Mouse (Mus musculus) leukemia stem cell, adult 10-12 weeks (primary cell): ENCODE data around the gene Snph. TPM values are rescaled to one million over a fixed set of nuclear protein-coding genes. Genes with fewer than 3 reads are reported as not detected.

ENCODE experiments used
- polyA plus RNA-seq: library from polyadenylated mRNA; stranded (reverse); fragments of >175 nt; gene quantifications from 2 replicates; pipeline ENCODE4 v1.2.3, GENCODE M21; 2012; ENCODE audit warnings: low replicate concordance

Snph gene
- polyA plus RNA-seq, result not detected in 2 replicates

GRCm38 (mm10) chr2:151632159-151632814 lies at the start of gene Snph:
Gene Snph, minus strand, starts transcription at chr2:151632593.

DNA sequence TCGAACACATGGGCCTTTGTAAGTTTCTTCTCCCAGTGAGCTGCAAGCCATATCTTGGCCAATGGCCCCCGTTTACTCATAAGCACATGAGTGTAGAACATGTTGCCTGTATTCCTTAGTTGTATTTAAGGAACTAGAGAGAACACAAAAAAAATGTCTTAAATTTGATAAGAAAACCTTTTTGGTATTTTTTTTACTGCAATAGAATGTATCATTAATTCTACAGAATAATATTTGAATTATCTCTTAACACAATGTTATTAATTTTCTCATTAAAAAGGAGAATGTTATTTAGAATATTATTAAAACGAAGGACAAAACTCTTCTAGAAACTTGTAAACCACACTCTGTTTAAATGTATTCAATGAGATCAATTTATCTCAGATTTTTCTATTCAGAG lies 36.0 kb upstream of the Snph start, which contains the start of gene Rad21l:
Gene Rad21l, minus strand, starts transcription at position 101 of the 400 bp plus-strand sequence.

GRCm38 (mm10) chr2:151571873-151572700 lies 60.3 kb downstream of the Snph start, which contains the start of gene Sdcbp2:
Gene Sdcbp2, plus strand, starts transcription at chr2:151572622.

GRCm38 (mm10) chr2:151542323-151543062 lies 89.9 kb downstream of the Snph start, which contains the start of gene Fkbp1a:
Gene Fkbp1a, plus strand, starts transcription at chr2:151542483.

Other genes with a start within 250 kb of the Snph start
- gene 4921509C19Rik, start 156.4 kb downstream of the Snph start, polyA plus RNA-seq, result not detected in 2 replicates
- 45.7 and 64.1 TPM in 2 replicates for gene Nsfl1c, start 138.4 kb downstream of the Snph start, polyA plus RNA-seq
- gene Fkbp1a, start 90.1 kb downstream of the Snph start, polyA plus RNA-seq, result 63.7 and 84.8 TPM in 2 replicates
- 0.17 and 0.38 TPM in 2 replicates for gene Sdcbp2, start 60.0 kb downstream of the Snph start, polyA plus RNA-seq
- not detected in 2 replicates for gene Rad21l, start 35.9 kb upstream of the Snph start, polyA plus RNA-seq
- gene Tmem74b, start 69.4 kb upstream of the Snph start, polyA plus RNA-seq, result not detected in 2 replicates
- 8.4 and 116 TPM in 2 replicates for gene Psmf1, start 111.6 kb upstream of the Snph start, polyA plus RNA-seq
- gene Rspo4, start 210.3 kb upstream of the Snph start, polyA plus RNA-seq, result not detected in 2 replicates